Mouse (Mus musculus): ENCODE results near the gene Col9a2. TPM values are rescaled to one million over a fixed set of nuclear protein-coding genes. Genes with fewer than 3 reads are reported as not detected.
A peak's percentile ranks its signal among the peaks of the same experiment; 100 is the strongest.

The Col9a2 gene
- not detected in 2 replicates for total RNA-seq (2014; fragmentation: Nextera tagmentation)
- total RNA-seq (2017): not detected in 2 replicates

DNA sequence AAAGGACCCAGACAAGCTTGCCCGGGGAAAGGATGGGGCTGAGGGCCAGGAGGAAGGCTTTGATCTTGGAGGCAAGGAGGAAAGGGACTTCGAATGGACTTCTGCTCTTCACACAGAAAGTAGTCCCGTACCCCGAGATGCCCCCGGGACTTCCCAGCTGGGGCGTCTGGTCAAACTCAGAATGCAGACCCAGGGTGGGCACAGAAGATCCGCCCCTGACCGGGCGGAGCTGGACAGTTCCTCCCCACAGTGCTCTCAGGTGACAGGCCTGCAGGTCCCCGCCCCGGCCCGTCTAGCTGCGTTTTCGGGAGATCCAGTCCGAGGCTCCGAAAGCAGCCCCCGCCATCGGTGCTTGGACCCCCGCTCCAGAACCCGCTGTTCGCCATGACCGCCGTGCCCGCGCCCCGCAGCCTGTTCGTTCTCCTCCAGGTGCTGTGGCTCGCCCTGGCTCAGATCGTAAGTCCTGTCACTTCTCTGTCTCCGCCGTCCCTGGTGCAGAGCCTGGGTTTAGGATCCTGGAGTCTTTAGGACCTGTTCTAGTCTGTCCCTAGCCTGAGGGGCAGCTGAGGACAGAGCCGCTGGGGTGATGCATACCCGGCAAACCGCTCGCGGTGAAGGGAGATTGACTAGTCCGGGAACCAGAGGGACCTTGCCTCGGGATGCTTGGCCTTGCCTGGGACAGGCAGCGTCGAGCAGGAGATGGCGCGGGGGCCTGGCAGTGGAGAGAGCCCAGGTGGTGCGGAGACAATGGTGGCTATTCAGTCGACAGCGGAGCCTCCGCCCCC is at the start of gene Col9a2:
Gene Col9a2, plus strand, starts transcription at position 55 of the 785 bp plus-strand sequence.
- 0 out of 2 replicates have a peak, but pooled peaks have one; percentile 2 for ATAC-seq (replicated peaks; ENCODE audit: low FRiP score, low TSS enrichment, poor library complexity, severe bottlenecking)

DNA sequence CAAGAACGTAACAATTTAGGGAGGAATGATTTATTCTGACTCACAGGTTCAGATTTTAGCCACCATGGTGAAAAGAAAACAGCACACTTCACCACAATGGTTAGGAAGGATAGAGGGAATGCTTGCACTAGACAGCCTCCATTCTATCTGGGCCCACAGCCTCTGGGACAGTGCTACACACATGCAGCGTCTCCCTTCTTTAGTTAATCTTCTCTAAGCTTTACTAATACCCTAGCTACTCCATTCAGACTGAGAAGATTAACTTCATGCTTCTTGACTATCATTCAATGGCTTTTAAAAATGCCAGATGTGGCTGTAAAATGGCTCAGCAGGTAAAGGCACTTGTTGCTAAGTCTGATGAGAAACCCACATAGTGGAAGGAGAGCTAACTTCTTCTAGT is 46.9 kb upstream of the Col9a2 start:
- ATAC-seq (replicated peaks; ENCODE audit: low FRiP score, low TSS enrichment, poor library complexity, severe bottlenecking): no peak

DNA sequence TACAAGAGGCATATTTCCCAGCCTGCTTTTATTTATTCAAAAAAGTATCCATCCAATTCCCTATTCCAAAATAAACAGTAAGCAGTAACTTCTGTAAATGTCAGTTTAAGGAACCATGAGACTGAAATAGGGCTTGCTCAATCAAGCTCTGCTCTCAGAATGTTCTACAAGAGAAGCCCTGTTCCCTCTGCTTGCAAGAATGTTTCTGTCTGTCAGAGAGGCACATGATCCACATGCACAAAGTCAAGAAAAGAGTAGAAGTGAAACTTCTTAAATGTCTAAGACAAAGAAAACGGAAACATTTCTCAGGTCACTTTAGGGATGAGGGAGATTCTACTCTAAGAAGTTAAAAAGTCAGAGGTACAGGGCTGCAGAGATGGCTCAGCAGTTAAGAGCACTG is 46.2 kb upstream of the Col9a2 start:
- ATAC-seq (replicated peaks; ENCODE audit: low FRiP score, low TSS enrichment, poor library complexity, severe bottlenecking): no peak

DNA sequence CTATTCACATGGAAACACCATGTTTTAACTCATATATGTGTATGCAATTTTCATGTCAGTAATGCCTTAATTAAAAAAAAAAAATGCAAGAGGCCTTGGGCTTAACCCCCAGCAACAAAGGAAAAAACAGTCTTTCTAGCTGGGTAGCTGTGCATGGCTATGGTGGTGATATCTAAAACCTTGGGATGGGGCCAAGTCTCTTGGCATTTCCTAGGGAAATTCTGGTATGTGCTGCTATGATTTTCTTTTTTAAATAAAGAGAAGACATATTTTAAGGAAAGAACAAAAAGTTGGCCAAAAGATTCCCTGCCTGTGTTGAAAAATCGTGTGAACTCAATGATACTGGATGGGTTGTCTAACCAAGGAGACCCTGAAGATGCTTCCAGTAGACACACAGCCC is 43.3 kb upstream of the Col9a2 start:
- ATAC-seq (replicated peaks; ENCODE audit: low FRiP score, low TSS enrichment, poor library complexity, severe bottlenecking): no peak

DNA sequence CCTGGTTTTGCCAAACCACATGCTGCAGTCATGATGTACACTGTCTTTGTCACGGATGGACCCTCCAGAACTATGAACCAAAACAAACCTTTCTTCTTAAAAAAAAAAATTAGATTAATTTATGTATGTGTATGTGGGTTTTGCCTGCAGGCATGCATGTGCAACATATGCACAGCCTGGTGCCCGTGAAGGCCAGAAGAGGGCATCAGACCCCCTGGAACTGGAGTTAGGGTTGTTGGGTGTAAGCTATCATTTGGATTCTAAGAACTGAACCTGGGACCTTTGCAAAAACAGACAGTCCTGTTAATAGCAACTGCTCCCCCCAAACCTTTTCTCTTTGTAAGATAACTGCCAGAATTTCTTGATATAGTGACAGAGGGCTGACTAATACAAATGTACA is 38.1 kb upstream of the Col9a2 start:
- ATAC-seq (replicated peaks; ENCODE audit: low FRiP score, low TSS enrichment, poor library complexity, severe bottlenecking): no peak

DNA sequence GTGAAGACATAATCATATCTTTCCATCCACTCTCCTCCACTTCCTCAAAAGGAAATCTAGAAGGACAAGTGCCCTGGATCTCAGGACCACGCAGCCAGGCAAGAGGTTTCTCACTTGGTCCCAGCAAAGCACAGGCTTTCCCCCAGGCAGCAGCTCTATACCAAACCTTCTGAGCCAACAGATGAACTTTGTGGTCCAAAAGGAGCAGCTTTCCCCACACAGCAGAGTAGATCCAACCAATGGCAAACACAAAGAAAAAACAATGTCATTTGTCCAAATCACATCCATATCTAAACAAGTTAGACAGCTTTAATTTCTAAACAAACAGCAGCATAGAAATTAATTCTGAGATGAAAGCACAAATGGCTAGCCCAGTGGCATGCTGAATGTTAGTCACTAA is 37.5 kb upstream of the Col9a2 start:
- ATAC-seq (replicated peaks; ENCODE audit: low FRiP score, low TSS enrichment, poor library complexity, severe bottlenecking): no peak

DNA sequence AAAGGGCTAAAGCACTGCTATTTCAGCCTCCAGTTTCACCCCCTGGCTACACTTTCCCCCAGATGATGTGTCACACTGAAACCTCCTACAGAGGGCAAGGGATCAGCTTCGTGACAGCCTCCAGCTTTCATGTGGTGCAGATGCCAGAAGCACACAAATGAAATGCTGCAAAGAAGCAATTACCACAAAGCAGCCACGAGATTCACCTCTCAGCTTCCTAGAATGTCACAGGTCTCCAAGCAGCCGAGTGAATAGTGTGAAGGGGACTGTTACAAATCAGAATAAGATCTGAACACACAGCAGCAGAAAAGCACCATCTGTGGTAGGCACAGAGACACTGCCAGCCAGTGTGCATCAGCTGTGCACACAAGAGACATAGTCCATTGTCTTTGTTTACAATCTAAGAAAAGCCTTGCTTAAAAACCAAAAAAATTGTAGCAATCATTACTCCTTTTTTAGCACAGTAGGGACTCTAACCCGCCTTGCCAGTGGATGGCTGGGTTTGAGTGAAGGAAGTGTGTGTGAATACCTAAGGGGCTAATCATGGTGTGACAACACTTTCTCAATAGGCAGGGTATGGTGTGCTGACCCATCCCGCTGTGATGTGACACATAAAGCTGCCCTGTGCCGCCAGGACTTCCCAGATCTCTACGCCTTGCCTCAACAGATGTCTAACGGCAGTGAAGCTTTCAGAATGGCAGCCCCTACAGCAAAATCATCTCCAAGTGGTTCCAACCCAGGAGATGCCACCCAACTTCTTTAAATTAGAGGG is 36.6 kb upstream of the Col9a2 start:
- no peak for ATAC-seq (replicated peaks; ENCODE audit: low FRiP score, low TSS enrichment, poor library complexity, severe bottlenecking)

DNA sequence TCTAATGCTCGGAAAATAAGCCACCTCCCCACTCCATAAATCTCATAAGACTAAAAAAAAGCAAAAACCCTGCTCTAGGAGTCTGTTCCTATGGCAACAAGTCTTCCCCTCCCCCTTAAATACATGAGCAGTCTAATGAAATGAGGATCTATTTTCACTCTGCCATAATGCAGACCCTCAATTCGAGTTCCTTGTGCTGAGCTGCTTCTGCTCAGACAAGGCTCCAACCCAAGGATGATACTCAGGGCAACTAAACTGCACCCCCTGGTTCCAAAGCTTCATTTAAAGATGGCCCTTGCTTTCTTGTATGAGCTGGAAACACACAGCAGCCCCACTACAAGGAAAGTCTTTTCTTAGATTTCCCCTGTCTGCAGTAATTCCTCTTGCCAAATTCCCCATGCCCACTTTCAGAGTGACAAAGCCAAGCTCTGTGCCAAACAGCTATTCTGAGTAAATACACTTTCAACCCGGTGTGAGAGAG is 35.5 kb upstream of the Col9a2 start:
- ATAC-seq (replicated peaks; ENCODE audit: low FRiP score, low TSS enrichment, poor library complexity, severe bottlenecking): no peak

DNA sequence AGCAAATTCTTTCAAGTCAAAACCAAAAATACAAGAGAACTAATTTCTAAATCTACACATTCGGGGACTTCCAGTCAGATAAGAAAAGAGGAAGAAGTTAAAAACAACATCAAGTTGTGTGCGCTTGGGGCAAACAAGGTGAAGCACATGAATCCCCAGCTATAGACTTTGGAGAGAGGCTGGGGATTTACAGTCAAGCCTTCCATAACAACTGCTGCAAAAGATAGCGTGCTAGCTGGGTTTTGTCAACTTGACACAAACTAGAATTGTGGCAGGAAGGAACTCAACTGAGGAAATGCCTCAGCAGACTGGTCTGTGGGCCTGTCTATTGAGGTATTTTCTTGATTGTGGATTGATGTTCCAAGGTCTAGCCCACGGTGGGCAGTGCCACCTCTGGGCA is 34.5 kb upstream of the Col9a2 start:
- peak; percentile 62 for ATAC-seq (replicated peaks; ENCODE audit: low FRiP score, low TSS enrichment, poor library complexity, severe bottlenecking)

DNA sequence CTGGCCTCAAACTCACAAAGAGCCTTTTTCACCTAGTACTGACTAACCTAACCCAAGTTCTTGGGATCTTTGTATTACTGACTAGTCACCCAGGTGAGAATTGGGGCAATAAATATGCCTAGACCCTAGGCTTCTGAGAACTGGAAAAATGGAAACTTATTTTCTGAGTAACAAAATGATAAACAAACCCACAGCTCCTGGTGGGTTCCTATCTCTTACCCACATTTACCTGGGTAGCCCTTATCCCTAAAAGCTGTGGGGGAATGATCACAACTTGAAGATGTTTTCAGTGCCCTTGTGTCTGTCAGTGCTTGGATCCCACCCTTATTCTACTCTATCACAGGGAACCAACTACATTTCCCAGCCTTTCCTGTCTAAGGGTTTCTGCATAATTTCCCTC is 32.2 kb upstream of the Col9a2 start:
- no peak for ATAC-seq (replicated peaks; ENCODE audit: low FRiP score, low TSS enrichment, poor library complexity, severe bottlenecking)

DNA sequence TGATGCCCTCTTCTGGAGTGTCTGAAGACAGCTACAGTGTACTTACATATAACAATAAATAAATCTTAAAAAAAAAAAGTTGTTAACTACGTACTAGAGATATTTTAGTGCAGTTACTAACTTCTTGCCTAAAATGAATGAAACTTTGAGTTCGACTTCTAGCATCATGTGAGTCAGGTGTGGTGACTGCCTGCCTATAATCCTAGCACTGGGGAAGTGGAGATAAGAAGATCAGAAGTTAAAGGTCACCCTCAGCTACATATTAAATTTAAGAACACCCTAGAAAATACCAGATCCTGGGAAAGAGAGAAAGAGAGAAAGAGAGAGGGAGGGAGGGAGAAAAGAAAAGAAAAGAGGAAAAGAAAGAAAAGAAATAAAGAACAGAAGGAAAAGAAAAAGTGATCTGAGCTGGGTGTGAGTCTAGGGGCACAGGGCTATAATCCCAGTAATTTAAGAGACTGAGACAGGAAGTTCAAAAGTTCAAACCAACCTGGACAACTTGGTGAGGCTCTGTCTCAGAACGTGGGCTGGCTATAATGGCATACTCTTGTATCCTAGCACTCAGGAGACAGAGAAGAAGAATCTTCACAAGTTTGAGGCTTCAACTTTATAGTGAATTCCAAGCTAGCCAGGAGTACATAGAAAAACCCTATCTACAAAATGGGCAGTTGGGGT is 31.0 kb upstream of the Col9a2 start:
- ATAC-seq (replicated peaks; ENCODE audit: low FRiP score, low TSS enrichment, poor library complexity, severe bottlenecking): no peak

DNA sequence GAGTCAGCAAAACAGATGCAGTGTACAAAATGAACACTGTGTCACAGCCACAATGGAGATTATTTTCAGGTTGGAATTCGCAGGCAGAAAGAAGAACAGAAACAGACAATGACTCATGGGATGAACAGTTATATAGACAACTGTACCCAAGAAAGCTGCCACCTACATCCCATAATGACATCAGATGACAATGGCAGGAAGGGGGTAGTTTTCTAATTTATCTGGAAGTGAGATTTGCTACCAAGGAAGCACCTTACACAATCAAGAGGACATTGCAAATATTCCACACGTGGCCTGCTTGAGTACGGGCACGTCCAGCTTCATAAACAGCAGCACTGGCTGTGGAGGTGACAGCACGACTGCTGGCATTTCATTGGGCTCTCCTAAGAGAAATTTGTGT is 30.0 kb upstream of the Col9a2 start:
- ATAC-seq (replicated peaks; ENCODE audit: low FRiP score, low TSS enrichment, poor library complexity, severe bottlenecking): no peak

DNA sequence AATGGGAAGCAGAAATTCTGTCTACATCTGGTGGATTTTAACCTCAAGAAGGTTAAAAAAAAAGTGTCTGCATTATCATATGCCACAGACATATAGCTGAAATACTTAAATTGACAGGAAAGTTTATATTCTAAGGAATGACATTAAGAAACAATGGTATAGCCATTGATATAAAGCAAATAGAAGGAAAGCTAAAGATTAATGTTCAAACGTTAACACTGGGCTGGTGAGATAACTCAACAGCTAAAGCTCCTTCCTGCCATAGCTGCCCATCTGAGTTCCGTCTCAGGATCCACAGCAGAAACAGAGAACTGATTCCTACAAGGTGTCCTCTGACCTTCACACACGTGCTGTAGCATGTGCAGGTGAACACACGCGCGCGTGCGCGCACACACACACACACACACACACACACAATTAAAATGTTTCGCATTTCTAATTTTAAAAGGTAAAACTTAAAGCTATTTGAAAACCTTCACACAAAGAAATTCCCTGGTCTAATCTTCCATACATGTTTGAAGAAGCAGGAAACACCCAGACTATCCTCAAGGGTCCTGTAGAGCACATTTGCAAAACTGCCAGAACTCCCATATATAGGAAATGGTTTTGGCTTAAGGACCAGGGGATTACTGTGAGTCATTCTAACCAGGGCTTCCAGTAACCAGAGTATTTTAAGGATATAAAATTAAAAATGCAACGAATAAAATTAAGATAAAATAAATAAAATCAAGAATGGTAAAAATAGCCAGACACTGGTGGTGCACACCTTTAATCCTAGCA is 28.2 kb upstream of the Col9a2 start:
- no peak; the same call in 1 of the 2 replicates for ATAC-seq (replicated peaks; ENCODE audit: low FRiP score, low TSS enrichment, poor library complexity, severe bottlenecking)

DNA sequence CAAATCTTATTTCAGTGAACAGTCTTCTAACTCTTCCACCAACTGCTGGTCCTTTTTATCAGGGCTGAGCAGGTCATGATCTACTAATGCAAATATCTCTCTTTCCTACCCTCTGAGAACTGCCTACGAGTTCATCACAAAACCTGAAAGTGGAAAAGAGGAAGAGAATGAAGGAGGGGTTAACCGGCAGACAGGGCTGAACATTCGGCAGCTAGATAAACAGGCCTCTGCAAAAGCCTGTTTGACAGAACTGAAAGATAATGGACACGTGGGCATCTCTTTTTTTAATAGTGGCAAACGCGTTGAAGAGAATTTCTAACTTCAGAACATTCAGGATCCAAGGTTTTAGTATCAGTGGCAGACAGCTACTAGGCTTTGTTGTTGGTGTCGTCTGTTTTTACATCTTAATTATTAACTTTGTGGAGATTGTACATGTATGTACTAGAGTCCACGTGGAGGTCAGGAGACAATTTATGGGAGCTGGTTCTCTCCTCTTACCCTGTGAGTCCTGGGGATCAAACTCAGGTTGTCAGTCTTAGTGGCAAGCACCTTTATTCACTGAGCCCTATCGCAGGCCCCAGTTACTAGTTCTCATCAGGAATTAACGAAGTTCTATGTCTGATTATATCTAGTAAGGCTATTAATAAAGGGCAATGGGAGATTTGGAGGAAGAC is 24.5 kb upstream of the Col9a2 start:
- peak; percentile 73 for ATAC-seq (replicated peaks; ENCODE audit: low FRiP score, low TSS enrichment, poor library complexity, severe bottlenecking)

DNA sequence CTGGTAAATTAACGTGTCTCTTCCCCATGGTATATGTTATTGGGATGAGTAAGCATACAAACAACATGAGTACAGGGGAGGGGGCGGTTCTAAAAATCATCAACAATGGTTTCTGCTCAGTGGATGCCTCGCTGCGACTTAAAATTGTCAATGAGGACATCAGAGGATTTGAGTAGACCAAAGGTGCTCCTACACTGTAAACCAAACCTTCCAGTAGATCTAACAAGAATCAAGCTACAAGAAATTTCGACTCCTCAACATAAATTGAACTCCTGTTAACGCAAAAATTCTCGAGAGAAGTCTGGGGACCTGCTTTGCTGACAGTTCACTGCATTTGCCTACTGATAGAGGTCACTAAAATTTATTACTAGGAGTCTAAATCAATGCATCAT is 23.9 kb upstream of the Col9a2 start:
- no peak for ATAC-seq (replicated peaks; ENCODE audit: low FRiP score, low TSS enrichment, poor library complexity, severe bottlenecking)

DNA sequence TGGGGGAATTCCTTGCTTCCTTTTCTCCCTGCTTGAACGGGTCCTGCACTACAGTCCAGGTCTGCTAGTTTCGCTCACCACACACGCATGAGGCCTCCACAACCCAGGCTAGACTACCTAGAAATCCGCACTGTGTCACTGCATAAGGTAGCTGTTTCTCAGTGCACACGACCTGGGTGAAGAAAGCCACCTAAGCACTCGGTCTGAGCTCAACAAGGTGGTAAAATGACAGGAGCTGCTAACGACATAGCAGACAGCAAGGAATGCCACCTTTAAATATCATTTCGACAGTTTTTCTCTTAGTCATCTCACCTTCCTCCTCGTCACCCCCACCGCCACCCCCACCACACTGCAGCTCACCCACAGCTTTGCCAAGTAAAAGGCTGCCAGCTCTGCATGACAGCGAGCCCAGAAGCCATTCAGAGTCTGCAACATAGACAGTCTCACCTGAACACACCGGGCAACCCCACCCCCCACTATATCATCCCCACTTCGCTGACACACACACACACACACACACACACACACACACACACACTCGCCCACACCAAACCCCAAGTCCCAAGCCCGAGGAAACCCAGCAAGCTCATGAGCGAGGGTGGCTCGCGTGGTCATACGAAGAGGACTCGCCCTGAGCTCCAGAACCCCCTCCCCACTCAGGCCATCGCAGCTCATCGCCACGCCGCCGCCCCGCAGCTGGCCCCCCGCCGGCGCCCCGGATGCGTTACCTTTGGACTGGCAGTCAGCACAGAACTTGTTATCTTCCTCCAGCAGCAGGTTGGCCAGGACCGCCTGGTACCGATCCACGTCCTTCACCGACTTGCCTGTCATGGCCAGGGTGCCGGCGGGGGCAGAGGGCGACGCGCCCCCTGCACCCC is 22.9 kb upstream of the Col9a2 start:
- ATAC-seq (replicated peaks; ENCODE audit: low FRiP score, low TSS enrichment, poor library complexity, severe bottlenecking): peak; percentile 20; the same call in 1 of the 2 replicates

DNA sequence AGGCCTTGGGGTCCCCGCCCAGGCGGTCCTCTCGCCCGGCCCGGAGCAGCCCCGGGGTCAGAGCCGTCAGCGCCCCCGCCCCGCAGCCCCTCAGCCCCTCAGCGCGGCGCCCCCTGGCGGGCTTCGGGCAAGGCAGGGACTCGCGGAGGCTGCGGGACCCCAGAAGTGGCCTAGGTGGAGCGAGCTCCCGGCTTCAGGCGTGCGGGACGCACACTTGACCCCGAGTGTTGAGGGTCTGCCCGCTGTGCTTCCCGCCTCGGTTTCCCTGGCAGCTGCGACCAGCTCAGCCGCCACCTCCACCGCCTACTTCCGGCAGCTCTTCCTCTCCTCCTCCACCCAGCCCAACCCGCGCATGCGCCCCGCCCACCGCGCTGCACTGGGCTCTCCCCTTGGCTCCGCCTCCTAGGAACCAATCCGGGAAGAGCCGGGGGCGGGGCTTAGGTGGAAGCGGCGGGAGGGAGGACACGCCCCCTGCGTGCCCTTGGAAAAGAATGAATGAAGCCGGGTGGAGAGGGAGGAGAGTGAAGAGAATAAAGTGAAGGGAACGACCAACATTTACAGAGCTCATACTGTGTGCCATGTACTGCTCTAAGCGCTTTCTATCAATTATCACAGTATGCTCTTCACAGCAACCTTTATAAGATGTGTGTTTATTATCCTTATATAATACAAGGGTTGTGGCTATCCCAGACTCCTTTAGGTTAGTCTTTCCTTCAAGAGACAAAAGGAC is 22.1 kb upstream of the Col9a2 start, which contains the start of gene Smap2:
Gene Smap2, minus strand, starts transcription at position 320 of the 730 bp plus-strand sequence.
- peak; percentile 75 for ATAC-seq (replicated peaks; ENCODE audit: low FRiP score, low TSS enrichment, poor library complexity, severe bottlenecking)

Data from megakaryocyte-erythroid progenitor cell, adult 5-6 weeks (primary cell).